Mouse (Mus musculus): ENCODE measurements around the gene Nudt5. TPM values are rescaled to one million over a fixed set of nuclear protein-coding genes. Genes with fewer than 3 reads are reported as not detected.
"Not testable (repeated sequence)": the region's sequence is repeated elsewhere in the genome, so short reads cannot be mapped to it uniquely, and the experiment has no call there.

Gene Nudt5
- 10 to 100 TPM; 20.4 to 21.1 TPM for total RNA-seq (2021)
- long read RNA-seq, experiment 1, partial matches to known transcripts = 0 of 15 reads
- long read RNA-seq, experiment 1, other reads (novel, unspliced or antisense) = 15 of 15 reads
- long read RNA-seq, experiment 2, partial matches to known transcripts = 0 of 13 reads
- long read RNA-seq, experiment 2, other reads (novel, unspliced or antisense) = 13 of 13 reads

DNA sequence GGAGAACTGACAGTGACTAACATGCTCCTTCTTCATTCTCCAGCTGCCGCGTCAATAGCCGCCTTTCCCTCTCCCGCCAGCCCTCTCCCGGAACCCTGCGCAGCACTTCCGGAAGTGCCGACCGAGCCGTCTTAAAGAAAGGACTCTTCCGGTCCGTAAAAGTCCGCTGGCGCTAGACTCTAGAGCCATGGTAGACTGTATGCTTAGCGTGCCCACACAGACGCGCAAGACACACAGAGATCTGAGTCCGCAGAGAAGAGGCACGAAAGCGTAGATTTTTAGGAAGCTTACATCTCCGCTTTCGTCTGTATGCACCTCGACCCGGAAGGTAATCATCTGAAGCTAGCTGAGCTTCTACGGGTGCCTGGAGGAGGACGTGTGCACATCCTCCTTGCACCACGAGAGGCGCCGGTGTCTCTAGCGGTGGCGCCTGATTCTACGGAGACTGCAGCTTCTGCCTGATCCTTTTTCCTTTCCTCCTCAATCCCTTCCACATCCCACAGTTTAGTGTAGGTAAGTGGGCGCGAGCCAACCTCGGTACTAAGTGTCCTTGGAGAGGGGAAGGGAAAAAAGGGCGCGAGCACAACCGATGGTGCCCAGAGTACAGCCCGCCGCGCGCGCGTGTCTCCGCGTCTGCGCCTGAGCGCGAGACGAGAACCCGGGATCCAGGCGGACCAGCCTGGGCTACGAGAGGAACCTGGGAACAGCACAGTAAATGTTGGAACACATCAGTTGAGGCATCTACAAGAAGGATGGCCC lies at the start of gene Nudt5, which contains the start of gene Cdc123:
Gene Nudt5, plus strand, starts transcription at position 147 of the 759 bp plus-strand sequence.
Gene Cdc123, minus strand, starts transcription at position 292 of the 759 bp plus-strand sequence.
- intact Hi-C loops (cut with DNase I) = no loop called here

GRCm38 (mm10) chr2:5797816-5798672 lies 46.8 kb upstream of the Nudt5 start:
- H3K4me3 ChIP-seq = no peak overlapping the region
- no peak for DNase-seq (ENCODE audit: extremely low spot score in 1 of 2, low spot score in 2 of 2)
- no peak overlapping the region for H3K27ac ChIP-seq
- no peak for TF ChIP-seq CTCF (IDR thresholded peaks at IDR 0.05)
- intact Hi-C loops (cut with DNase I) = no loop called here

More for the DNA sequence above, at the start of gene Nudt5, which contains the start of gene Cdc123:
- Histone ChIP-seq H3K27ac (peak within 1 kb of the TSS; percentile 94), H3K4me3 (peak within 1 kb of the TSS; percentile 93)
- TF ChIP-seq CTCF (IDR thresholded peaks at IDR 0.05) = peak; percentile 88
- peak; percentile 82 to 90 for DNase-seq (ENCODE audit: extremely low spot score in 1 of 2, low spot score in 2 of 2)

DNA sequence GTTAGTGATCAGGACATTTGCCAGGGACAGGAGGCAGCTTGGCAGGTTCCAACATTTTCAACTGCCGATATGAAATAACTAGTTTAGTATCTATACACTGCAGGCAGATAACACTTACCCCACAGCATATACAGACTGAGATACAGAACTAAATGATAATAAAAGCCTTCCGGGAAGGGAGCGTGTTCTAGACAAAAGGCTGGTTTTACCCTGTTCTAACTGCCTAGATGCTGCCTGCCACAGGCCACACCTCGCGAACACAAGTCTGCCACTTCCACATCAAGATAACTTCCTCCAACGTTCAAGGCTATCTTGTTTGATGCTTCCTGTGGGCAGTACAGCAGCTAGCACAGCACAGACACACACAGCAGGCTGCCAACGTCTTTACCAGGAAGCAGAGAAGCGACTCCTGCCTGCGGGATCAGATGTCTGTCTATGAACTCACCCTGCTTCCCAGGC lies 43.6 kb upstream of the Nudt5 start:
- Histone ChIP-seq H3K27ac (no peak overlapping the region), H3K4me3 (no peak overlapping the region)
- no peak for DNase-seq (ENCODE audit: extremely low spot score in 1 of 2, low spot score in 2 of 2)
- intact Hi-C loops (cut with DNase I) = loop anchor here (10.0 kb wide), 1 partner anchor 886 kb away; the partner anchor contains the start of gene Phyh
- no peak for TF ChIP-seq CTCF (IDR thresholded peaks at IDR 0.05)

- no peak for TF ChIP-seq CTCF (IDR thresholded peaks at IDR 0.05)
- Histone ChIP-seq H3K27ac (no peak overlapping the region), H3K4me3 (no peak overlapping the region)
- no peak for DNase-seq (ENCODE audit: extremely low spot score in 1 of 2, low spot score in 2 of 2)
- intact Hi-C loops (cut with DNase I) = loop anchor here (10.0 kb wide), 1 partner anchor 887 kb away; the partner anchor contains the start of gene Phyh
Observed at GRCm38 (mm10) chr2:5801927-5802590, 42.8 kb upstream of the Nudt5 start.

DNA sequence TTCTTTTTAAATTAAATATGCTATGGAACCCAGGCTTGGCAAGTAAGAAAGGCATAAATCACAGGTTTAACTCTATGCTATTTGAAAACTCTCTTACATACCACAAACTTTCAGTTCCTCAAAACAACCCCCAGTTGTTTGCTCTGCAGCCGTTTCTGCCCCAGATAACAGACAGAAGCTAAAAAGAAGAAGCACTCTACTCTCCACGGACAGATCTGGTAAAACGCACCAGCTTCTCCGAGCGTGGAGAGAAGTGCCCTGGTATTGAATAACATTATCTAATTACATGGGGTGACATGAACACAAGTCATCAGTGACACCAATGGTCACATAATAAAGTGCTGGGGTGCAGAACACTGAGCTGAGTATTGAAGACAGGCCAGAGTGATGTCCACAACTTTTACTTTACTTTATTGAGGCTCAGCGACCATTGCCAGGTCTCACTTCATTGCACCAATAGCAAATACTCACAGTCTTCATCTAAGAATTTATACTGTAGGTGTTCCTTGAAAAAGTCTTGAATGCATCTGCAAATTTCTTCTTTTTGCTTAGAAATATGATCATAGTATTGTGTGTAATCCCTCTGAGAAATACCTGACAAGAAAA lies 40.3 kb upstream of the Nudt5 start:
- DNase-seq (ENCODE audit: extremely low spot score in 1 of 2, low spot score in 2 of 2) = no peak
- intact Hi-C loops (cut with DNase I) = loop anchor here (10.0 kb wide), 1 partner anchor 890 kb away; the partner anchor contains the start of gene Phyh
- no peak overlapping the region for H3K27ac ChIP-seq
- no peak for TF ChIP-seq CTCF (IDR thresholded peaks at IDR 0.05)
- no peak overlapping the region for H3K4me3 ChIP-seq

- Histone ChIP-seq H3K27ac (no peak overlapping the region), H3K4me3 (no peak overlapping the region)
- intact Hi-C loops (cut with DNase I) = loop anchor here (10.0 kb wide), 1 partner anchor 890 kb away; the partner anchor contains the start of gene Phyh
- no peak for DNase-seq (ENCODE audit: extremely low spot score in 1 of 2, low spot score in 2 of 2)
- TF ChIP-seq CTCF (IDR thresholded peaks at IDR 0.05) = no peak
Observed at GRCm38 (mm10) chr2:5805228-5805627, 39.6 kb upstream of the Nudt5 start.

- not testable (repeated sequence) for DNase-seq (ENCODE audit: extremely low spot score in 1 of 2, low spot score in 2 of 2); H3K27ac ChIP-seq; H3K4me3 ChIP-seq
- peak; percentile 55 for TF ChIP-seq CTCF (IDR thresholded peaks at IDR 0.05)
- intact Hi-C loops (cut with DNase I) = loop anchor here (10.0 kb wide), 1 partner anchor 891 kb away; the partner anchor contains the start of gene Phyh
Observed at GRCm38 (mm10) chr2:5806201-5806600, 38.6 kb upstream of the Nudt5 start.

- intact Hi-C loops (cut with DNase I) = no loop called here
- no peak overlapping the region for H3K4me3 ChIP-seq
- DNase-seq (ENCODE audit: extremely low spot score in 1 of 2, low spot score in 2 of 2) = no peak
- H3K27ac ChIP-seq = no peak overlapping the region
- TF ChIP-seq CTCF (IDR thresholded peaks at IDR 0.05) = no peak
Observed at GRCm38 (mm10) chr2:5810036-5810718, 34.6 kb upstream of the Nudt5 start.

DNA sequence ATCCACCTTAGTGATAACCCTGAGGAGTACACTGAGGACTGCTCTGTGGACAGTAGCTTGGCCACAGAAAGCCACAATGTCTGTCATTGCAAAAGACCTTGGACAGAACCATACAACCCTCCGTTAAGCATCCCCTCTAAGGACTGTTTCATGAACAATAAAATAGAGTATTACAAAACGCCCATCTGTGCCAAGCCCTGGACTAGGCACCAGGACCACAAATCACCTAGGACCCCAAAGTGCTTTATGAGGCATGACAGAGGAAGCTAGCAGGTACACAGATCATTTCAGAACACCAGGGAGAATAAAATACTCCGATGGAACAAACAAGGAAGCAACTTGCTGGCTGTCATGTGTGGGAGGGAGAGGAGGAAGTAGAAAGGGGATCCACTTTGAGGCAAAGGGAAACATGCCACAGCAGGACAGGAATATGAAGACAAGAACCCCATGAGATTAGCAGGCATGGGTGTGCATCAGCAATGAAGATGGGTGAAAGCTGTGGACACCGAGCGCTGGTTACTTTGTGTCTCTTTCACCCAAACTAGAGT lies 33.5 kb upstream of the Nudt5 start:
- TF ChIP-seq CTCF (IDR thresholded peaks at IDR 0.05) = no peak

GRCm38 (mm10) chr2:5821264-5821663 lies 23.6 kb upstream of the Nudt5 start:
- no peak overlapping the region for H3K4me3 ChIP-seq
- intact Hi-C loops (cut with DNase I) = loop anchor here (5.0 kb wide), 1 partner anchor 739 kb away; no protein-coding TSS in a partner anchor
- DNase-seq (ENCODE audit: extremely low spot score in 1 of 2, low spot score in 2 of 2) = no peak
- no peak for TF ChIP-seq CTCF (IDR thresholded peaks at IDR 0.05)
- H3K27ac ChIP-seq = no peak overlapping the region

More for the DNA sequence above, 33.5 kb upstream of the Nudt5 start:
- Histone ChIP-seq H3K27ac (no peak overlapping the region), H3K4me3 (no peak overlapping the region)
- intact Hi-C loops (cut with DNase I) = no loop called here
- DNase-seq (ENCODE audit: extremely low spot score in 1 of 2, low spot score in 2 of 2) = no peak

Measured in left cerebral cortex, adult 2 months (tissue).